Mouse (Mus musculus): ENCODE measurements around the gene Tal1.

Gene Tal1

DNA sequence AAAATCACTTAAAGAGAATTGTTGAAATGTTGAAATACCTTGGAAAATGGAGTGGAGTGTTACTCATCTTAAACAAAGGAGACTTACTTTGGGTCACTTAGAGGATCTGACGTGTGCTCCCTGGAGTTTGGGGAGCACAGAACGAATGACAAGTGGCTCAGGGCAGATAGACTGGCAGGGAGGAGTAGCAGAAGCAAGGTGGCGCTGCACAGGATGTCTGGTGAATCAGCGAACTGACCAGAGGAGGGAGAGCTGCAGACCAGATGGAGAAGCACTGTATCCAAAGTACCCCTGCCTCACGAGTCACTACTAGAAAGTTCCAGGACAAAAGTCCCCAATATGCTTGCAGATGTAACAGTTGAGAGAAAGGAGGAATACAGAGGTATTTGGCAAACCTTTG lies 57.0 kb downstream of the Tal1 start:
- no peak for DNase-seq

DNA sequence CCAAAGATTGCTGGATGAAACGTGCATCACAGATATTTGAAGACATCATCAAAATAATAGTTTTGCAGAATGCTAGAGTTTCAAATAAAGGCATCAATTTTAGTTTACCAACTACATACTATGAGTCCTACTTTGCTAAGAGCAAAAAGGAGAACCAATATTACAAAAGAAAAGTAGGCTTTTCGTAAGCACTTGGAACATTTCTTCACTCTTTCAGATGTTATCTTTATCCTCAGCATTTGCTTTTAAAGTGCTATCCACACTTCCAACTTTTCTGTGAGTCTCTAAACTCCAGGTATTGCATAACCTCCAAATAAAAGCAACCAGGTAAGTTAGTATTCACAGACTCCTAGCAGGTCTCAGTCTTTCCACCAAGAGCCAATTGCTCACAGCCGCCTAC lies 63.4 kb downstream of the Tal1 start:
- no peak for DNase-seq

DNA sequence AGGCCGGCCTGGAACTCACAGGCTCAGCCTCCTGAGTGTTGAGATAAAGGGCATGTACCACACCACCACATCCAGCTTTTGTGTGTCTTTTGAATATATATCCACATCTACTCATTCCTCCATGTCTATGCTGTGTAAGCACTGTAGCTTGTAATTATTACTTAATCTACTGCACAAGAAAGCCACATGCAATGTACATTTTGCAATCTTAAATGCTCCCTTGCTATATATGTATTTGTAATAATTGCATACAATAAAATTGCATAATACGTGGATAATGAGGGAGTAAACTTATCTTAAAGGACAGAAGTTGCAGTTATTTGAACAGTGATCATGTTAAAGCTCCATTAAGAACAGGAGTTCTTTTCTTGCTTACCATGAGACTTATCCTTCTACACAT lies 64.9 kb downstream of the Tal1 start:
- no peak for DNase-seq
